Mouse (Mus musculus) CD4-positive naive resting alpha-beta T cell, adult 57 days (primary cell): Measurements from ENCODE around the gene Ric8a. TPM values are rescaled to one million over a fixed set of nuclear protein-coding genes. Genes with fewer than 3 reads are reported as not detected.

Experiments used
- total RNA-seq: library from RNA; stranded (reverse); gene quantifications from one replicate; pipeline ENCODE4 v1.2.4, GENCODE M21; 2023

Gene Ric8a
- total RNA-seq: 104 TPM

GRCm38 (mm10) chr7:140856785-140857549 lies at the start of gene Ric8a:
TSS of gene Ric8a (plus strand) at chr7:140856957.

GRCm38 (mm10) chr7:140821653-140822329 lies 35.0 kb upstream of the Ric8a start, which contains the start of gene Zfp941:
TSS of gene Zfp941 (minus strand) at chr7:140822178.

GRCm38 (mm10) chr7:140834968-140835757 lies 21.6 kb upstream of the Ric8a start, which contains the start of gene Urah:
TSS of gene Urah (plus strand) at chr7:140835018.

GRCm38 (mm10) chr7:140844905-140845665 lies 11.7 kb upstream of the Ric8a start, which contains the start of gene Scgb1c1:
TSS of gene Scgb1c1 (plus strand) at chr7:140845547.

GRCm38 (mm10) chr7:140847755-140848580 lies 8.8 kb upstream of the Ric8a start, which contains the start of gene Odf3:
TSS of gene Odf3 (plus strand) at chr7:140847805.

GRCm38 (mm10) chr7:140855860-140856784 lies 635 bp upstream of the Ric8a start, which contains the start of gene Gm45785:
TSS of gene Gm45785 (minus strand) at chr7:140856331.

GRCm38 (mm10) chr7:140857550-140858505 lies 1.1 kb downstream of the Ric8a start, which contains the start of gene Bet1l:
TSS of gene Bet1l (minus strand) at chr7:140857577.

GRCm38 (mm10) chr7:140881696-140882468 lies 25.1 kb downstream of the Ric8a start, which contains the start of the genes Psmd13 and Sirt3:
TSS of gene Psmd13 (plus strand) at chr7:140881968.
TSS of gene Sirt3 (minus strand) at chr7:140882309.

GRCm38 (mm10) chr7:140900220-140900619 lies 43.5 kb downstream of the Ric8a start, which contains the start of gene Cox8b:
TSS of gene Cox8b (minus strand) at chr7:140900446.

Other genes starting within 250 kb of the Ric8a start
- gene Olfr61, start 228.0 kb upstream of the Ric8a start, total RNA-seq: not detected
- gene Olfr53, start 210.5 kb upstream of the Ric8a start, total RNA-seq: not detected
- gene Olfr539, start 197.0 kb upstream of the Ric8a start, total RNA-seq: not detected
- not detected for gene Olfr45, start 175.0 kb upstream of the Ric8a start, total RNA-seq
- not detected for gene Olfr541, start 159.7 kb upstream of the Ric8a start, total RNA-seq
- not detected for gene Cyp2e1, start 93.2 kb upstream of the Ric8a start, total RNA-seq
- not detected for gene Syce1, start 69.1 kb upstream of the Ric8a start, total RNA-seq
- gene Zfp941, start 34.8 kb upstream of the Ric8a start, total RNA-seq: not detected
- not detected for gene Urah, start 21.9 kb upstream of the Ric8a start, total RNA-seq
- not detected for gene Scgb1c1, start 11.4 kb upstream of the Ric8a start, total RNA-seq
- not detected for gene Odf3, start 9.2 kb upstream of the Ric8a start, total RNA-seq
- not detected for gene Gm45785, start 626 bp upstream of the Ric8a start, total RNA-seq
- gene Bet1l, start 620 bp downstream of the Ric8a start, total RNA-seq: 28.0 TPM
- 79.0 TPM for gene Psmd13, start 25.0 kb downstream of the Ric8a start, total RNA-seq
- 7.8 TPM for gene Sirt3, start 25.4 kb downstream of the Ric8a start, total RNA-seq
- gene Cox8b, start 43.5 kb downstream of the Ric8a start, total RNA-seq: not detected
- not detected for gene Nlrp6, start 63.9 kb downstream of the Ric8a start, total RNA-seq
- gene Pgghg, start 84.4 kb downstream of the Ric8a start, total RNA-seq: 11.0 TPM
- gene Ifitm5, start 93.3 kb downstream of the Ric8a start, total RNA-seq: not detected
- not detected for gene Gm45717, start 99.0 kb downstream of the Ric8a start, total RNA-seq
- 19.8 TPM for gene Ifitm2, start 99.0 kb downstream of the Ric8a start, total RNA-seq
- 5.5 TPM for gene Ifitm1, start 110.3 kb downstream of the Ric8a start, total RNA-seq
- gene Ifitm3, start 153.8 kb downstream of the Ric8a start, total RNA-seq: 12.2 TPM
- 1.9 TPM for gene Ifitm6, start 161.0 kb downstream of the Ric8a start, total RNA-seq
- not detected for gene Gm17387, start 172.2 kb downstream of the Ric8a start, total RNA-seq
- 1.3 TPM for gene B4galnt4, start 204.1 kb downstream of the Ric8a start, total RNA-seq
- gene Pkp3, start 221.3 kb downstream of the Ric8a start, total RNA-seq: 39.7 TPM
- 76.9 TPM for gene Sigirr, start 243.6 kb downstream of the Ric8a start, total RNA-seq